ENCODE assay signal across 11 mouse cellular contexts in the genomic region with DNA sequence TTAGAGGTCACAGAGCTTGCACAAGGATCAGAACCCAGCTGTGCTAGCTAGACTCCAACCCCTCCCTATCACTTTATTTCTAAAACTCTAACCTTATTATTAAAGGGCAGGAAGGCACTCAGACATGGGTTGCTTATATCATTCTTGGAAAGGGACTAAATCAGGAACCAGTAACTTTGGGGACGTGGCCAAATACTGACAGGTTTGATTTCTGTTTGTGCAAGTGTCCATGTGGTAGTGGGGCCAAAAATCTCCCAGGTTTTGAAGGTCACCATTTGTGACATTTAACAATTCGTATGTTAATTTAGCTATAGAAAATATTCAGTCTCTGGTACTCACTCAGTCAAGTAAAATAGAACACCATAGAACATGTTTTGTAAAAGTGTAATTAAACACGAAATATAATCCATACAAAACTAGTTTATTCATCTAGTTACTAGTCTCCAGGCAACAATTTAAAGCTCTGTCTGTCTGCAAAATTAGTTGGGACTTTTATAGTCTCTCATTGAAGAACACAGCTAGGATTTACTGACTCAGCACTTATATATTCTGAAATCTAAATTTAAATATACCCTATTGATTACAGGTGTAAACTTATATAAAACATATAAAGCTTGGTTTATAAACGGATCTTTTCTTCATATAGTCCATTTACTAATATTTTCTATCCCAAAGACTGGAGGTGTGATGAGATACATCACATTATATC. TPM values are rescaled to one million over a fixed set of nuclear protein-coding genes. Genes with fewer than 3 reads are reported as not detected.
DNase-seq lines count a peak whose midpoint lies in the region; ATAC-seq lines count a peak whose summit lies in the region.
"Had no signal": no experiment of that assay in that cellular context is flagged by ENCODE, and none has a peak within 500 bp of the region (broad histone marks: within the 10 kb centered on the region; RNA-seq: fewer than 3 reads in every experiment).

No protein-coding gene starts in this region.

- no peaks in the 10 kb centered on the region for H3K36me3 ChIP-seq in kidney, embryonic 15.5 days
- H3K36me3 ChIP-seq in embryonic facial prominence, embryonic 14.5 days (ENCODE audit: control insufficient read depth, insufficient read depth, low read length), result no peaks in the 10 kb centered on the region
- no peaks in the 10 kb centered on the region for H3K36me3 ChIP-seq in midbrain, embryonic 11.5 days (ENCODE audit: control insufficient read depth, insufficient read depth, low read length)
- H3K36me3 ChIP-seq: embryonic facial prominence, embryonic 15.5 days had no signal

- WGBS in kidney, embryonic 15.5 days, result 68% methylated on average over 4 of the region's 4 CpGs
- WGBS in embryonic facial prominence, embryonic 14.5 days, result 63% methylated on average over 4 of the region's 4 CpGs
- WGBS in midbrain, embryonic 11.5 days, result 56% methylated on average over 4 of the region's 4 CpGs

- H3K27me3 ChIP-seq in kidney, embryonic 15.5 days, result no peaks in the 10 kb centered on the region
- H3K27me3 ChIP-seq in embryonic facial prominence, embryonic 14.5 days (replicated peaks; ENCODE audit: control insufficient read depth, insufficient read depth, low read length), result no peaks in the 10 kb centered on the region
- no peaks in the 10 kb centered on the region for H3K27me3 ChIP-seq in midbrain, embryonic 11.5 days (ENCODE audit: control insufficient read depth, insufficient read depth, low read length)
- H3K27me3 ChIP-seq: embryonic facial prominence, embryonic 15.5 days had no signal

- no peak for ATAC-seq in kidney, embryonic 15.5 days (replicated peaks; ENCODE audit: low FRiP score)
- ATAC-seq in embryonic facial prominence, embryonic 14.5 days (ENCODE audit: low read depth), result no peak
- no peak for ATAC-seq in midbrain, embryonic 11.5 days (ENCODE audit: low FRiP score)

- no peaks in the 10 kb centered on the region for H3K4me1 ChIP-seq in kidney, embryonic 15.5 days
- H3K4me1 ChIP-seq in embryonic facial prominence, embryonic 14.5 days (ENCODE audit: control insufficient read depth, insufficient read depth, low read length), result no peaks in the 10 kb centered on the region
- H3K4me1 ChIP-seq in midbrain, embryonic 11.5 days (ENCODE audit: control insufficient read depth, insufficient read depth, low read length), result no peaks in the 10 kb centered on the region
- H3K4me1 ChIP-seq: embryonic facial prominence, embryonic 15.5 days had no signal

- H3K4me3 ChIP-seq in kidney, embryonic 15.5 days (replicated peaks), result peak overlapping the region; percentile 81; the same call in 1 of the 2 replicates
- H3K4me3 ChIP-seq in embryonic facial prominence, embryonic 14.5 days (ENCODE audit: low read depth, low read length), result no peak overlapping the region; the same call in 1 of the 2 replicates
- H3K4me3 ChIP-seq in midbrain, embryonic 11.5 days (ENCODE audit: low read depth, low read length), result no peak overlapping the region

- peak; percentile 16 for DNase-seq in cerebellum, adult 11 months
- DNase-seq in cerebellum, postnatal 4 days (ENCODE audit: low spot score in 2 of 2), result no peak
- DNase-seq in kidney, postnatal 36 days, result no peak
- DNase-seq in embryonic facial prominence, embryonic 14.5 days (ENCODE audit: low spot score), result no peak
- no peak for DNase-seq in midbrain, embryonic 11.5 days (ENCODE audit: low spot score, missing footprints)
- no peak for DNase-seq in gastrocnemius, postnatal 25 days
- DNase-seq in embryo, embryonic 11 days, result no peak
- DNase-seq: kidney, postnatal 10 days had no signal

- no peak overlapping the region for H3K9ac ChIP-seq in kidney, embryonic 15.5 days
- no peak overlapping the region for H3K9ac ChIP-seq in embryonic facial prominence, embryonic 14.5 days (ENCODE audit: low read depth, low read length)
- no peak overlapping the region; the same call in 1 of the 2 replicates for H3K9ac ChIP-seq in midbrain, embryonic 11.5 days (ENCODE audit: low read length)

- no peak overlapping the region for H3K27ac ChIP-seq in kidney, embryonic 15.5 days
- H3K27ac ChIP-seq in embryonic facial prominence, embryonic 14.5 days (replicated peaks; ENCODE audit: low read depth, low read length), result no peak overlapping the region
- no peak overlapping the region for H3K27ac ChIP-seq in midbrain, embryonic 11.5 days (ENCODE audit: low read depth, low read length)

- H3K4me2 ChIP-seq in kidney, embryonic 15.5 days, result peak overlapping the region; percentile 75
- H3K4me2 ChIP-seq in embryonic facial prominence, embryonic 14.5 days (ENCODE audit: low read depth, low read length), result peak overlapping the region; percentile 64
- peak overlapping the region; percentile 61; the same call in 1 of the 2 replicates for H3K4me2 ChIP-seq in midbrain, embryonic 11.5 days

- no peaks in the 10 kb centered on the region for H3K9me3 ChIP-seq in kidney, embryonic 15.5 days (replicated peaks)
- H3K9me3 ChIP-seq in embryonic facial prominence, embryonic 14.5 days (ENCODE audit: control insufficient read depth, low read length), result no peaks in the 10 kb centered on the region
- H3K9me3 ChIP-seq in midbrain, embryonic 11.5 days (ENCODE audit: control insufficient read depth, low read length), result no peaks in the 10 kb centered on the region
- H3K9me3 ChIP-seq: embryonic facial prominence, embryonic 15.5 days had no signal

RNA-seq across cellular contexts. Expression of a gene that starts 1.5 kb away (rescaled TPM):
- 23.1 and 25.1 TPM in 2 replicates for polyA plus RNA-seq in kidney, embryonic 15.5 days (2015; fragmentation: Nextera tagmentation; extraction: Ambion mirVana)
- 18.6 and 23.7 TPM in 2 replicates for polyA plus RNA-seq in embryonic facial prominence, embryonic 14.5 days (2014; fragmentation: Nextera tagmentation; extraction: Ambion mirVana)
- 34.7 and 41.8 TPM in 2 replicates for polyA plus RNA-seq in midbrain, embryonic 11.5 days (2014; fragmentation: Nextera tagmentation; extraction: Ambion mirVana)
- 10 to 100 TPM; 13.6 to 28.4 TPM for total RNA-seq in gastrocnemius, postnatal 25 days (2021)

RNA-seq across cellular contexts. Expression of a gene that starts 15.2 kb away (rescaled TPM):
- polyA plus RNA-seq in kidney, embryonic 15.5 days (2015; fragmentation: Nextera tagmentation; extraction: Ambion mirVana), result not detected in 2 replicates
- not detected in 2 replicates for polyA plus RNA-seq in embryonic facial prominence, embryonic 14.5 days (2014; fragmentation: Nextera tagmentation; extraction: Ambion mirVana)
- polyA plus RNA-seq in midbrain, embryonic 11.5 days (2014; fragmentation: Nextera tagmentation; extraction: Ambion mirVana), result not detected in 2 replicates
- not detected for total RNA-seq in gastrocnemius, postnatal 25 days (2021)
- total RNA-seq: monocyte, adult 5-6 weeks had no signal
- polyA plus RNA-seq: embryonic facial prominence, embryonic 15.5 days had no signal
